Mouse (Mus musculus) MEL (cell line): ENCODE results near the gene Frmd6. TPM values are rescaled to one million over a fixed set of nuclear protein-coding genes. Genes with fewer than 3 reads are reported as not detected.

Experiments
- DNase-seq: peaks from one replicate; pipeline ENCODE4 v3.0.0; 2011; ENCODE audit warnings: low read depth, low spot score
- H3K27ac ChIP-seq: 2 replicates; pipeline ENCODE4 v1.5.1; 2012; ENCODE audit warnings: low read depth, mild to moderate bottlenecking, control low read depth, low read length, moderate library complexity; ENCODE audit not compliant: control insufficient read depth
- H3K27me3 ChIP-seq, 2 experiments: fragments of 150-350 bp in 1 of 2; sonication (generic) in 1 of 2; 2 replicates each; pipeline ENCODE4 v1.6.1; 2012; ENCODE audit warnings: low read length in 2 of 2, mild to moderate bottlenecking in 2 of 2, improper control_type of control experiment in 1 of 2, moderate library complexity in 1 of 2; ENCODE audit not compliant: insufficient read depth in 2 of 2, control insufficient read depth in 1 of 2
- H3K36me3 ChIP-seq, 2 experiments: 2 replicates each; pipeline ENCODE4 v1.6.1; 2012 to 2014; ENCODE audit warnings: low read length in 2 of 2, improper control_type of control experiment in 1 of 2, inconsistent platforms in 1 of 2, mild to moderate bottlenecking in 1 of 2; ENCODE audit not compliant: insufficient read depth in 2 of 2, control insufficient read depth in 1 of 2
- H3K4me1 ChIP-seq, 2 experiments: fragments of 150-350 bp in 1 of 2; sonication (generic) in 1 of 2; 2 replicates each; pipeline ENCODE4 v1.6.1; 2012; ENCODE audit warnings: low read length in 2 of 2, improper control_type of control experiment in 1 of 2, mild to moderate bottlenecking in 1 of 2; ENCODE audit not compliant: insufficient read depth in 2 of 2, control insufficient read depth in 1 of 2
- H3K4me3 ChIP-seq, 2 experiments: fragments of 150-350 bp in 1 of 2; sonication (generic) in 1 of 2; 2 replicates each; pipeline ENCODE4 v1.5.1; 2012; ENCODE audit warnings: low read depth in 2 of 2, low read length in 2 of 2, mild to moderate bottlenecking in 2 of 2, moderate library complexity in 2 of 2, control low read depth in 1 of 2, improper control_type of control experiment in 1 of 2; ENCODE audit not compliant: control insufficient read depth in 1 of 2, insufficient read depth in 1 of 2
- H3K79me2 ChIP-seq: 2 replicates; pipeline ENCODE4 v1.6.1; 2012; ENCODE audit warnings: mild to moderate bottlenecking, low read length, moderate library complexity; ENCODE audit not compliant: control insufficient read depth, poor library complexity, insufficient read depth
- H3K9ac ChIP-seq: 2 replicates; pipeline ENCODE4 v1.6.1; 2012; ENCODE audit warnings: low read depth, mild to moderate bottlenecking, control low read depth, low read length, moderate library complexity; ENCODE audit not compliant: control insufficient read depth, poor library complexity, severe bottlenecking
- H3K9me3 ChIP-seq: fragments of 150-350 bp; sonication (generic); replicated peaks from 2 replicates; pipeline ENCODE4 v1.6.1; 2012; ENCODE audit warnings: mild to moderate bottlenecking, low read length, improper control_type of control experiment, moderate library complexity; ENCODE audit not compliant: insufficient read depth
- BHLHE40 ChIP-seq: IDR thresholded peaks from 2 replicates; pipeline ENCODE4 v1.6.1; 2012; ENCODE audit warnings: low read depth, mild to moderate bottlenecking, inconsistent platforms, low read length, improper control_type of control experiment, borderline replicate concordance
- CHD1 ChIP-seq: IDR thresholded peaks from 2 replicates; pipeline ENCODE4 v1.6.1; 2012; ENCODE audit warnings: low read depth, mild to moderate bottlenecking, inconsistent platforms, low read length, improper control_type of control experiment
- CHD2 ChIP-seq: IDR thresholded peaks from 2 replicates; pipeline ENCODE4 v1.6.1; 2011; ENCODE audit warnings: low read length, improper control_type of control experiment
- CTCF ChIP-seq, 3 experiments: IDR thresholded peaks in 2 of 3; conservative IDR thresholded peaks in 1 of 3; 2 replicates each; pipeline ENCODE4 v1.5.1; 2011 to 2012; ENCODE audit warnings: low read length in 3 of 3, low read depth in 2 of 3, mild to moderate bottlenecking in 2 of 3, improper control_type of control experiment in 1 of 3, inconsistent platforms in 1 of 3, mixed read lengths in 1 of 3, moderate library complexity in 1 of 3; ENCODE audit not compliant: control insufficient read depth in 1 of 3, insufficient read depth in 1 of 3, poor library complexity in 1 of 3, severe bottlenecking in 1 of 3
- EP300 ChIP-seq, 2 experiments: IDR thresholded peaks; 2 replicates each; pipeline ENCODE4 v1.6.1; 2011; ENCODE audit warnings: improper control_type of control experiment in 2 of 2, low read length in 2 of 2, low read depth in 1 of 2, mild to moderate bottlenecking in 1 of 2
- GABPA ChIP-seq: IDR thresholded peaks from 2 replicates; pipeline ENCODE4 v1.6.1; 2012; ENCODE audit warnings: low read depth, mild to moderate bottlenecking, inconsistent platforms, low read length, improper control_type of control experiment, moderate library complexity
- KAT2A ChIP-seq: conservative IDR thresholded peaks from 2 replicates; pipeline ENCODE4 v1.6.1; 2012; ENCODE audit warnings: low read depth, low read length, improper control_type of control experiment, inconsistent platforms
- MAFK ChIP-seq: IDR thresholded peaks from 2 replicates; pipeline ENCODE4 v1.6.1; 2011; ENCODE audit warnings: low read depth, mild to moderate bottlenecking, low read length, improper control_type of control experiment, borderline replicate concordance
- MAZ ChIP-seq: IDR thresholded peaks from 2 replicates; pipeline ENCODE4 v1.6.1; 2012; ENCODE audit warnings: low read depth, mild to moderate bottlenecking, inconsistent platforms, low read length, improper control_type of control experiment
- MYC ChIP-seq: IDR thresholded peaks from 2 replicates; pipeline ENCODE4 v1.6.1; 2011; ENCODE audit warnings: low read depth, mild to moderate bottlenecking, low read length, improper control_type of control experiment, moderate library complexity
- NRF1 ChIP-seq: IDR thresholded peaks from 2 replicates; pipeline ENCODE4 v1.6.1; 2014; ENCODE audit warnings: low read depth, mild to moderate bottlenecking, inconsistent platforms, low read length, improper control_type of control experiment, moderate library complexity; ENCODE audit not compliant: poor library complexity, insufficient read depth, severe bottlenecking
- POLR2AphosphoS5 ChIP-seq: IDR thresholded peaks from 2 replicates; pipeline ENCODE4 v1.6.1; 2012; ENCODE audit warnings: low read depth, borderline replicate concordance, mild to moderate bottlenecking, inconsistent platforms, low read length, moderate library complexity, mixed read lengths
- SMC3 ChIP-seq: IDR thresholded peaks from 2 replicates; pipeline ENCODE4 v1.6.1; 2011; ENCODE audit warnings: low read depth, low read length, improper control_type of control experiment
- UBTF ChIP-seq: IDR thresholded peaks from 2 replicates; pipeline ENCODE4 v1.6.1; 2012; ENCODE audit warnings: low read depth, mild to moderate bottlenecking, inconsistent platforms, low read length, improper control_type of control experiment, moderate library complexity, borderline replicate concordance; ENCODE audit not compliant: insufficient read depth
- USF1 ChIP-seq: IDR thresholded peaks from 2 replicates; pipeline ENCODE4 v1.6.1; 2014; ENCODE audit warnings: low read depth, mild to moderate bottlenecking, inconsistent platforms, low read length, improper control_type of control experiment, moderate library complexity
- USF2 ChIP-seq, 2 experiments: IDR thresholded peaks; 2 replicates each; pipeline ENCODE4 v1.6.1; 2011 to 2012; ENCODE audit warnings: improper control_type of control experiment in 2 of 2, low read length in 2 of 2, borderline replicate concordance in 1 of 2, inconsistent platforms in 1 of 2, low read depth in 1 of 2, mild to moderate bottlenecking in 1 of 2; ENCODE audit not compliant: insufficient read depth in 1 of 2
- ZC3H11A ChIP-seq: IDR thresholded peaks from 2 replicates; pipeline ENCODE4 v1.6.1; 2012; ENCODE audit warnings: low read depth, mild to moderate bottlenecking, inconsistent platforms, low read length, improper control_type of control experiment
- ZKSCAN1 ChIP-seq: IDR thresholded peaks from 2 replicates; pipeline ENCODE4 v1.6.1; 2012; ENCODE audit warnings: low read depth, mild to moderate bottlenecking, inconsistent platforms, low read length, improper control_type of control experiment, moderate library complexity
- ZMIZ1 ChIP-seq: IDR thresholded peaks from 2 replicates; pipeline ENCODE4 v1.6.1; 2012; ENCODE audit warnings: low read depth, mild to moderate bottlenecking, inconsistent platforms, low read length, improper control_type of control experiment, moderate library complexity
- polyA plus RNA-seq, 2 experiments: library from polyadenylated mRNA; stranded (reverse) in 1 of 2; unstranded in 1 of 2; fragments of >175 nt in 1 of 2; fragments of >200 nt in 1 of 2; gene quantifications; 2 replicates each; pipeline versions ENCODE4 v1.2.1 to v1.2.4; 2012; ENCODE audit warnings: low replicate concordance in 2 of 2, low read depth in 1 of 2; ENCODE audit not compliant: insufficient read length in 2 of 2, insufficient read depth in 1 of 2, missing spikeins in 1 of 2
- total RNA-seq: library from RNA; depleted of rRNA; stranded (reverse); fragments of 300-350 nt; gene quantifications from 2 replicates; pipeline ENCODE4 v1.2.3, GENCODE M21; 2012

Gene Frmd6
- total and polyA plus RNA-seq, 3 experiments = 3.7 to 5.0 TPM; not detected in 1

- TF ChIP-seq CHD2 (no peak), MYC (no peak), NRF1 (no peak), CHD1 (no peak)
These were observed 8.6 kb upstream of the Frmd6 start (continued) for GRCm38 (mm10) chr12:70816731-70817130.

DNA sequence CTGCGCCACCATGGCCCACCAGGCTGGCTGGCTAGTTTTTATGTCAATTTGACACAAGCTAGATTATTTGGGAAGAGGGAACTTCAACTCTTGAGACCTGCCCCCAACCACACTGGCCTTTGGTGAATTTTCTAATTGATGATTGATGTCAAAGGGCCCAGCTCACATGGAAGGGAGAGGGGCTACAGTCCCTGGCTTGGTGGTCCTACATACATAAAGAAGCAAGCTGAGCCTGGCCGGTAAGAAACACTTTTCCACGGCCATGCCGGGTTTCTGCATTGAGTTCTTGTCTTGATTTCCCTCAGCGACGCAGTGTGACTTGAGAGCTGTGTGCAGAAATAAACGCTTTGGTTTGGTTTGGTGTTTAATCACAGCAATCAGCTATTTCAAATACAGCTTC lies 1.3 kb upstream of the Frmd6 start:
- DNase-seq = no peak
- H3K27ac ChIP-seq = no peak overlapping the region
- H3K4me3 ChIP-seq = no peak overlapping the region
- H3K79me2 ChIP-seq = no peaks in the 10 kb centered on the region; the same call in 1 of the 2 replicates
- no peaks in the 10 kb centered on the region for H3K9me3 ChIP-seq
- peaks cover 7 to 15% of the 10 kb centered on the region in 2 experiments for H3K27me3 ChIP-seq
- no peak overlapping the region for H3K9ac ChIP-seq
- peaks cover 0 to 9% of the 10 kb centered on the region in 2 experiments; a peak in 2 of 4 replicates for H3K36me3 ChIP-seq
- peaks cover 0 to 5% of the 10 kb centered on the region in 2 experiments; a peak in 2 of 4 replicates for H3K4me1 ChIP-seq
- TF ChIP-seq SMC3 (no peak), CTCF (IDR thresholded peaks at IDR 0.05 in 2 of 3, conservative IDR thresholded peaks at IDR 0.05 in 1 of 3; ENCODE audit: control insufficient read depth in 1 of 3, insufficient read depth in 1 of 3, low read depth in 2 of 3, low read length in 3 of 3, poor library complexity in 1 of 3, severe bottlenecking in 1 of 3) (no peak), GABPA (no peak), ZKSCAN1 (no peak), EP300 (IDR thresholded peaks at IDR 0.05; ENCODE audit: low read depth in 1 of 2, low read length in 2 of 2) (no peak), ZC3H11A (no peak), BHLHE40 (no peak), CHD1 (no peak), KAT2A (no peak), UBTF (no peak), USF1 (no peak), MAFK (no peak), USF2 (IDR thresholded peaks at IDR 0.05; ENCODE audit: borderline replicate concordance in 1 of 2, insufficient read depth in 1 of 2, low read depth in 1 of 2, low read length in 2 of 2) (no peak), MAZ (no peak), ZMIZ1 (no peak), POLR2AphosphoS5 (no peak)
